Mouse (Mus musculus): ENCODE results near the gene Capns2.
A peak's percentile ranks its signal among the peaks of the same experiment; 100 is the strongest.

Gene Capns2

DNA sequence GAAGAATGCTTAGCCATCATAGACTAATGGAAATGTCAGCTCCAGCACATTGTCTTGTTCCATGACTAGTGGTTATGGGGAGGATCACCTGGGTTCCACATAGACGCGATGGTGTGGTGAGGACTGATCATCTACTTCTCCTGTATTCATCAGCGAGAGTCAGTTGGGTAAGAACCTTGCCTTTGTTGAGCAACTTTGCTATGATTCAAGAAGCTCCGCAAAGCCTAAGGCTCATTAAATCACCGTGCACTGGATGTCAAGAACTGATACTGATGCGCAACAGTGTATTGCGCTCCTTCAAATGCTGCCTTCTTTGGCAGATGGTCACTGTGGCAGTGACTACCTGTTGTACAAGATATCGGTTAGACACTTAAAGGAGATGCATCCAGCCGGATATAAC is 5.3 kb downstream of the Capns2 start:
- no peak for DNase-seq (ENCODE audit: low read depth)

DNA sequence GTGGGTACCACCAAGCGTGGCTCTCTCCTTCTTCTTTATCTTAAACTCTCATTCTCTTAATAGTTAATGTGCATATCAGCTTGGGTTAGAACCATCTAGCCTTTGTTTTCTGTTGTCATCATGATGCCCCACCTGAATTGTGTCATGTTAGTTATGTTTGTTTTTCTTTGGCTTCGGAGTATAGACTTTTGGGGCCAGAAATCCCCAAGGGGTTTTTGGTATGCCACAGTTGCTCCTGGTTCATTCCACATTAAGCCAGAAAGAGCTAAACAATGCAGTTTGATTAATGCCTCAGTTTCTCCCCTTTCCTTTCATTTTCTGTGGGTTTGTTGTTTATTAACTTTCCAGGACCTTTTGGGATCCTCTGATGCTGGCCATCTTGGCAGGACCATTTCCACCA is 7.2 kb downstream of the Capns2 start:
- no peak for DNase-seq (ENCODE audit: low read depth)

DNA sequence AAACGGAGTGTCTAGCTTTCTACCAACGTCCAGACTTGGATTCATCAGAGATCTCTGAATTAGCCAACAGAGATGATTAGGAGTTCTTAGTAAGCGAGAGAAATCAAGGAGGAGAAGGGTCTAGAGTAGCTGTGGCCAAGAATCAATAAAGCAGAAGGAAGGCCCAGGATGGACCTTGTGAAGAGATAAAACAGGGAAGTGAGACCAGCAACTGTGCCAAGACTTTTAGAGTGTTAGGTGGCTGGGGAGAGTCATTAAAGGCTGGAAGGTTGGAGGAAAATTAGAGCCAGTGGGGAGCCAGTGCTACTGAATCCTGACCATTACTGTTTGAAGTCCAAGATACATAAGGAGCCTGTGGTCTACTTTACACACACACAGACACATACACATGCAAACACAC is 10.3 kb downstream of the Capns2 start:
- DNase-seq (ENCODE audit: low read depth), result no peak

DNA sequence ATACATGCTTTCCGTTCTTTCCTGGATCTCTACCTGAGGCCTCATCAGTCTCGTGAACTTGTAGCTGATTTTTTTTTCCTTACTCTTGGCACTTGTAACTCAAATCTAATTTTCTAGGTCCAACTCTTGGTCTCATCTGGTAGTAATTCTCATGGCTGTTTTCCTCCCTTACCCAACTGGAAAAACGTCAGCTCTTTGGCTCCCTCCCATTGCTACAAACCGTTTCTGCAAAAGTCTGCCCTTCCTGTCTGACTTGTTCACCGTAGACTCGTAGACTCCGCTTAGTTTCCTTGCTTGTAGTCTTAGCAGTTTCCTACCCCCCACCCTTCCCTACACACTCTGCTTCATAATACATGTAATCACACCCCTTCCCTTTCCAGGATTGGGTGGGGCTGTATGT is 12.2 kb downstream of the Capns2 start:
- no peak for DNase-seq (ENCODE audit: low read depth)

DNA sequence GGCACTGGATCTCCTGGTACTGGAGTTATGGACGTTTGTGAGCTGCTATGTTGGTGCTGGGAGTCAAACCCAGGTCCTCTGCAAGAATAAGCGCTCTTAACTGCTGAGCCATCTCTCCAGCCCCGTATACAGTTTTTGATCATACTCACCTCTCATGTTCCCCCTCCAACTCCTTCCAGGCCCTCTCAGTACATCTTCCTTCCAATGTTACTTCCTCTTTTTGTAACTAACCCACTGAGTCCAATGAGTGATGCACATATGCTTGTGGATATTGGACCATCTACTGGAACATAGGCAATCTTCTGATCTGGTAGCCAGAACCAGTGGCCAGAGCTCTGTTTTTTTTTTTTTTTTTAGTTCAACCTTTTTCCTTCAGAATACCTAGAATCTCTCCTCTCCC is 14.9 kb downstream of the Capns2 start:
- no peak for DNase-seq (ENCODE audit: low read depth)

DNA sequence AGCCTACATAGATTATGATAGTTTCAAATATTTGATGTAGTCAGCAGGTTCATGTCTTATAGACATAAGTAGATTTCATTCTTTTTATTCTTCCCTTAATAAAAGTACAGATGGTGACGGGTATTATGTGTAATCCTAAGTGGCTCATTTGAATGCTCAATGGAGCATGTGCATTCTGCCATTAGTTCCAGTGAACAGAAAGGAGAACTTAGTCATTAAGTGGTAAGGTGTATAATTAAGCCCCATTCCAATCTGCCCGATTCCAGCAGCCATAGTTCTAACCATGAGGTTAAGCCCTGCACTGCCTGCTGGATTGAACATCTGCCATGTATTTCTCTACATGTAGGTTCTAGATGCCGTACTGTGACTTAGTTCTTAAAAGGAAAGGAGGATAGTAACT is 20.6 kb downstream of the Capns2 start:
- DNase-seq (ENCODE audit: low read depth), result no peak

DNA sequence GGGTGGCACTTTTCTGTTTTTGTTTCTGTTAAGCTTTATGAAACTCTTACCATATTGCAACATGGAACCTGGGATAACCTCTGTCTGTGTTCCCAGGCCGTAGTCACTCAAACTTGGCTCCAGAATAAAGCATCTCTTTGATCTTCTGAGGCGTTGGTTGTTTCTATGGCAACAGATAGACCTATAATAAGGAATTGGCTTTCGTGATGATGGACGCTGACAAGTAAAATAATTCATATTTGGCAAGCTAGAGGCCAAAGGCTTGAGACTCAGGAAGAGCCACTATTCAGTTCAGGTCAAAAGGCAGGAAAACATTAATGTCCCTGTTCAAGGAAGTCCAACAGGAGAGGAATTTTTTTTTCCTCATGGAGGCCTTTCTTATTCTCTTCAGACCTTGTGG is 27.8 kb downstream of the Capns2 start:
- no peak for DNase-seq (ENCODE audit: low read depth)

DNA sequence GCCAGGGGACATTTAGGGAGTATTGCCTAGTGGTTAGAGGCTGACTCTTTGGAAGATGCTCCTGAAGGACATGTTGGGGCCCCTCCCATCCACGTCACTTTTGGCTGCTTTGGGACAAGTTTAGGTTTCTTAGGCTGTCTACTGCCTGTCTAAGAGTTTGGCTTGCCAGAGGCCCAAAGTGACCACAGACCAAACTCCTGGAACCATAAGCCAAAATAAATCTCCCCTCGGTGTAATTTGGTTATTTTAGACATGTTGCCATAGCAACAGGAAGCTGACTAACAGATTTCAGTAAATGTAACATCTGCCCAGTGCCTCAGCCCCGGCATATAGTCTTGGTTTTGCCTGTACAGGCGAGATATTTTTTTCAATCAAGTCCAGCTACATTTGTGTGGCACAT is 36.8 kb downstream of the Capns2 start:
- DNase-seq (ENCODE audit: low read depth), result peak; percentile 69

DNA sequence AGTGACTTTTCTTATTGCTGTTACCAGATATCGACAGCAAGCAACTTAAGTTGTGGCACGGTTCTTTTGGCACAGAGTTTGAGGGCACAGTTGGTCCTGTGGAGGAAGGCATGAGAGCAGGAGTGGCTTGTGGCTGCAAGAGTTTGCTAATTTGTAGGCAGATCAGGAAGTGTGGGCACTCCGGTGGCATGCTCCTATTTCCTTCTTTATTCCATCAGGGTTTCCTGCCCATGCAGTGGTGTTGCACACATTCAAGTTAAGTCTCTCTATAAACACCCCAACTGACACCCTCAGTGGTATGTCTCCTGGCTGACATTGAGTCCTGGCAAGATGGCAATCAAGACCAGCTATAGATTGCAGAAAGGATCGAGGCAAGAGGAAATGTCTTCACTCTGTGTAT is 47.9 kb downstream of the Capns2 start:
- DNase-seq (ENCODE audit: low read depth), result no peak

DNA sequence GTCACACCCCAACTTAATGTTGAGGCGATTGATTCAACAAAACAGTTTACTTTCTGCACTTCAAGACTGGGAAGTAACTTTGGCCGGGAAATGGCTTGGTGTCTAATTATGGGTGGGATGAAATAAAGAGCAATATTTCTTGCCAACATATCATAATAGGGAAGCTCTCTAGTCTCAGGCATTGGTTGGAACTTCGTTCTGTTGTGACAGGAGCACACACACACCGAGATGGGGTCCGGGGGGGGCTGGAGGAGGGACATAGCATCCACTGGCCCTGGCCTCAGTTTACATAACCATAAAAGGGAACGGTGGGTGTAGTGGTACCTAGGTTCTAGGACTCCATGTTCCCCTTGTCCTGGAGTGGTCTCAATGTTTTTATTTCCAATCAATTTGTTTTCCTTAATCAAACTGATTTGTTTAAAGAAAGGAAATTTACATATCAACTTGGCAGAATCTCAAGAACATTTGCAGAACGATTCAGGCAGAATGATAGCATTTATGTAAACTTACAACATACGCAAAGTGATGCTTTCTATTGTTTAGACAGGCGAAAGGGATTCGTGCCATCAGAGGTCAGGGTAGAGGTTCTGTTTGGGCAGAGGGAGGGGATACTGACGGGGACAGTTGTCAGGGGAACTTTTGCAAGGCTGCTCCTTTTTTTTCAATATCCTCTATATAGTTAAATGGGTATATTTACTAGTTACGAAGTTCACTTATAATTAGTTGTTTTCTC is 49.6 kb downstream of the Capns2 start:
- DNase-seq (ENCODE audit: low read depth), result no peak

Measured in fibroblast of lung, adult 2 months (primary cell).